Mouse (Mus musculus) stomach, embryonic 16.5 days (tissue): ENCODE data around the gene Lmbr1l. TPM values are rescaled to one million over a fixed set of nuclear protein-coding genes. Genes with fewer than 3 reads are reported as not detected.
"Not testable (repeated sequence)": the region's sequence is repeated elsewhere in the genome, so short reads cannot be mapped to it uniquely, and the experiment has no call there.

Experiments
- ATAC-seq: fragments of 200-750 bp; cut with Nextera tagmentation; 2 replicates; pipeline ENCODE4 v1.8.0; 2017; ENCODE audit warnings: moderate number of reproducible peaks, moderate TSS enrichment; ENCODE audit not compliant: insufficient read depth, low FRiP score
- H3K27ac ChIP-seq: fragments of 300-500 bp; sonication (generic); 2 replicates; pipeline ENCODE4 v1.5.1; 2014; ENCODE audit warnings: low read length
- H3K27me3 ChIP-seq: fragments of 300-500 bp; sonication (generic); 2 replicates; pipeline ENCODE4 v1.6.1; 2014; ENCODE audit warnings: low read length, control low read depth, mixed read lengths; ENCODE audit not compliant: control insufficient read depth, insufficient read depth
- H3K36me3 ChIP-seq: fragments of 300-500 bp; sonication (generic); 2 replicates; pipeline ENCODE4 v1.6.1; 2014; ENCODE audit warnings: low read length; ENCODE audit not compliant: control insufficient read depth, insufficient read depth
- H3K4me1 ChIP-seq: fragments of 300-500 bp; sonication (generic); 2 replicates; pipeline ENCODE4 v1.6.1; 2014; ENCODE audit warnings: low read length, control low read depth, mixed read lengths; ENCODE audit not compliant: control insufficient read depth, insufficient read depth
- H3K4me2 ChIP-seq: fragments of 300-500 bp; sonication (generic); 2 replicates; pipeline ENCODE4 v1.6.1; 2014; ENCODE audit warnings: low read depth, low read length, mixed read lengths
- H3K4me3 ChIP-seq: fragments of 300-500 bp; sonication (generic); replicated peaks from 2 replicates; pipeline ENCODE4 v1.5.1; 2014; ENCODE audit warnings: mild to moderate bottlenecking, low read length
- H3K9ac ChIP-seq: fragments of 300-500 bp; sonication (generic); 2 replicates; pipeline ENCODE4 v1.6.1; 2014; ENCODE audit warnings: low read length
- H3K9me3 ChIP-seq: fragments of 300-500 bp; sonication (generic); replicated peaks from 2 replicates; pipeline ENCODE4 v1.6.1; 2016; ENCODE audit warnings: low read length, control low read depth; ENCODE audit not compliant: control insufficient read depth
- WGBS: fragments of 180-500 bp; shearing (Covaris S2); extraction: QIAGEN DNeasy Blood & Tissue Kit; methylation state at CpG from one replicate; pipeline ENCODE4 v1.1.7; 2014; 5-methylcytosine and 5-hydroxymethylcytosine counted together
- polyA plus RNA-seq: library from polyadenylated mRNA; unstranded; fragments of >200 nt; fragmentation: Nextera tagmentation; extraction: Ambion mirVana; gene quantifications from 2 replicates; pipeline ENCODE4 v1.2.1, GENCODE M21; 2015

Gene Lmbr1l
- polyA plus RNA-seq, 1 experiment from 2014 or later: 14.8 TPM

DNA sequence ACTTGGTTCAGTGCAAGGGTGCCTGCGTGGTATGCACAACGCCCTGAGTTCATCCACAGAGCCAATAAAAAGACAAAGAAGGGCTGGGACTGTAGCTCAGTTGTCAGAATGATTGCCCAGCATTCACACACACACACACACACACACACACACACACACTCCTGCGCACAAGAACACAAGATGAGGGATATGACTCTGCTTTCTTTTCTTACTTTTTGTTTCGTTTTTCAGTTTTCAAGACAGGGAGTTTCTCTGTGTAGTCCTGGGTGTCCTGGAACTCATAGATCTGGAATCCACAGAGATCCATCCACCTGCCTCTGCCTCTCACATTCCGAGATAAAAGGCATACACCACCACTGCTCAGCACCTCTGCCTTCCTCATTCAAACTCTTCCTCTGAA is 9.5 kb upstream of the Lmbr1l start:
- Histone ChIP-seq H3K4me2 (no peak overlapping the region), H3K4me1 (no peaks in the 10 kb centered on the region), H3K4me3 (no peak overlapping the region), H3K36me3 (0 out of 2 replicates have a peak, but pooled peaks cover 6% of the 10 kb centered on the region), H3K27ac (no peak overlapping the region), H3K9ac (no peak overlapping the region), H3K9me3 (no peaks in the 10 kb centered on the region), H3K27me3 (no peaks in the 10 kb centered on the region)
- no peak for ATAC-seq
- WGBS: 72% methylated on average over 5 of the region's 5 CpGs

DNA sequence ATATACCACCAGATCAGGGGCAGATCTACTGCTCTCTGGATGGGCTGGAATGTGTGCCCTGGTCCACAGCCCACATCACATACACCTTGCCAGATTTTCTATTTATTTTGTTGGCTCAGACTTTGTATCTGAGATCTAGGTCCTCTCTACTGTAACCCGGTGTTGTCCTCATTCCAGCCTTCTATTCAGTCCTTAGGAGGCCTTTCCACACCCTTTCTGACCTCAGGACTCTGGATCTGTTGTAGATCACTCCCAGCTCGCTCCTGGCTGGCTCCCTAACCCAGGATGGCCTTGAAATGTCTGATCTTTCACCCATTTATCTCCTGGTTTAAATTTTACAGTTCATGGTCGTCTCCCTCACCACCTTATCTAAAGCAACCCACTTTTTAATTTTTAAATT is 6.7 kb upstream of the Lmbr1l start:
- Histone ChIP-seq H3K27me3 (no peaks in the 10 kb centered on the region), H3K9me3 (no peaks in the 10 kb centered on the region), H3K4me3 (no peak overlapping the region), H3K4me2 (no peak overlapping the region), H3K27ac (no peak overlapping the region), H3K36me3 (no peaks in the 10 kb centered on the region), H3K9ac (no peak overlapping the region), H3K4me1 (no peaks in the 10 kb centered on the region)
- ATAC-seq: no peak
- 59% methylated on average over 3 of the region's 3 CpGs for WGBS

DNA sequence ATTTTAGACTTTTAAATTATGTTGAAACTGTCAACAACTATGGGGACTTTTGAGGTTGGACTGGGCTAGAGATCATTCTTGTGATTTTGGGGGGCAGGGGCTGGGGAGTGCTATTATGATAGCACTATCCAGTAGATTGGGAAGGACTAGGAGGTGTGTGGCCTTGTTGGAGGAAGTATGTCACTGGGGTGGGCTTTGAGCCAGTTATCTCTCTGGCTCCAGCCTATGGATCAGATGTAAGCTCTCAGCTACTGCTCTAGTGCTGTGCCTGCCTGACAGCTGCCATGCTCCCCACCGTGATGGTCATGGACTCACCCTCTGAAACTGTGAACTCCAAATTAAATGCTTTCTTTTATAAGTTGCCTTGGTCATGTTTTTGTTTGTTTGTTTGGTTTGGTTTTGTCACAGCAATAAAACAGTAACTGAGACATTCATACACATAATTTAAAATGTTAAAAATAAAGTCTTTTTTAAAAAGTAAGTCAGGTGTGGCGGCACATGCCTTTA is 5.1 kb upstream of the Lmbr1l start:
- Histone ChIP-seq H3K36me3 (no peaks in the 10 kb centered on the region), H3K4me2 (no peak overlapping the region), H3K27ac (no peak overlapping the region), H3K4me3 (no peak overlapping the region), H3K27me3 (no peaks in the 10 kb centered on the region), H3K9me3 (no peaks in the 10 kb centered on the region), H3K4me1 (no peaks in the 10 kb centered on the region), H3K9ac (no peak overlapping the region)
- WGBS: 85% methylated on average over 2 of the region's 2 CpGs
- ATAC-seq: no peak

- no peak overlapping the region for H3K9ac ChIP-seq
- H3K4me1 ChIP-seq: no peaks in the 10 kb centered on the region
- H3K4me3 ChIP-seq: no peak overlapping the region
- no peaks in the 10 kb centered on the region for H3K36me3 ChIP-seq
- H3K9me3 ChIP-seq: no peaks in the 10 kb centered on the region
- no peaks in the 10 kb centered on the region for H3K27me3 ChIP-seq
- ATAC-seq: no peak
- WGBS: 46% methylated on average over 3 of the region's 3 CpGs
- peak overlapping the region; percentile 1; the same call in 1 of the 2 replicates for H3K27ac ChIP-seq
- H3K4me2 ChIP-seq: no peak overlapping the region
Measured at GRCm38 (mm10) chr15:98922581-98922980, 4.5 kb upstream of the Lmbr1l start.

DNA sequence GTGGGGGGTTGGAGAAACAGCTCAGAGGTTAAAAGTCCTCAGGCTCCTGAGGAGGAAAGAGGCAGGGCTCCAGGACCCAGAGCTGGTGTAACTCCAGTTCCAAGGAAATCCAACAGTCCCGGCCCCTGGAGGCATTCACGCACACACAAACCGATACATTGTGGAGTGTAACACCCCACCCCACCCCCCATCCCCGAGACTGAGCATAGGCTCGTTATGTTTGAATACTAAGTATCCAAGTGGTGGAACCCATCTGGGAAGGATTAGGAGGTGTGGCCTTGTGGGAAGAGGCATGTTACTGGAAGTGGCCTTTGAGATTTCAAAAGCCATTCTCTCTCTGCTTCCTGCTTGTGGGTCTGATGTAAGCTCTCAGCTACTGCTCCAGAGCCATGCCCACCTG is 3.5 kb upstream of the Lmbr1l start:
- H3K27ac ChIP-seq: no peak overlapping the region
- H3K4me3 ChIP-seq: no peak overlapping the region

DNA sequence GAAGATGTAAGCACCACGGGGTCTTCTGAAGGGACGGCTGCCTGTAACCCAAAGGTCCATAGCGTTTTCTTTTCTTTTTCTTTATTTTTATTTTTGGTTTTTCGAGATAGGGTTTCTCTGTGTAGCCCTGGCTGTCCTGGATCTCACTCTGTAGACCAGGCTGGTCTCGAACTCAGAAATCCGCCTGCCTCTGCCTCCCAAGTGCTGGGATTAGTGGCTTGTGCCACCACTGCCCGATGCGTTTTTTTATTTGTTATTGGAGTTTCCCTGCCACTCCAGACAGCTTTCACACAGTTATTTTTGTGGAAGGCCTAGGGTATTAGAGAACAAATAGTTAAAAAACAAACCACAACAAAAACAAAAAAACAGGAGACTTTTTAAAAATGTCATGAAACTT is 466 bp upstream of the Lmbr1l start:
- not testable (repeated sequence) for ATAC-seq, H3K9me3 ChIP-seq, H3K27me3 ChIP-seq, H3K4me1 ChIP-seq, H3K36me3 ChIP-seq
- Histone ChIP-seq H3K4me2 (peak overlapping the region; percentile 68), H3K4me3 (peak overlapping the region; percentile 75), H3K27ac (peak overlapping the region; percentile 81), H3K9ac (peak overlapping the region; percentile 70)
- 19% methylated on average over 8 of the region's 8 CpGs for WGBS

More for the DNA sequence above, 3.5 kb upstream of the Lmbr1l start:
- peaks cover 4% of the 10 kb centered on the region for H3K4me1 ChIP-seq
- 89% methylated on average over 5 of the region's 5 CpGs for WGBS
- ATAC-seq: no peak
- no peaks in the 10 kb centered on the region for H3K9me3 ChIP-seq
- H3K4me2 ChIP-seq: no peak overlapping the region
- no peaks in the 10 kb centered on the region for H3K36me3 ChIP-seq
- no peaks in the 10 kb centered on the region for H3K27me3 ChIP-seq
- no peak overlapping the region for H3K9ac ChIP-seq

- H3K9ac ChIP-seq: peak overlapping the region; percentile 85
- no peaks in the 10 kb centered on the region for H3K27me3 ChIP-seq
- H3K4me3 ChIP-seq: peak overlapping the region; percentile 75
- peak overlapping the region; percentile 74 for H3K4me2 ChIP-seq
- peak overlapping the region; percentile 93 for H3K27ac ChIP-seq
- no peaks in the 10 kb centered on the region for H3K36me3 ChIP-seq
- peaks cover 9% of the 10 kb centered on the region for H3K4me1 ChIP-seq
- H3K9me3 ChIP-seq: no peaks in the 10 kb centered on the region
- ATAC-seq: no peak
- WGBS: under 1% methylated on average over 14 of the region's 14 CpGs
Measured at GRCm38 (mm10) chr15:98917091-98917490, 940 bp downstream of the Lmbr1l start.

GRCm38 (mm10) chr15:98916016-98916415 is 2.0 kb downstream of the Lmbr1l start:
- ATAC-seq: no peak
- Histone ChIP-seq H3K36me3 (no peaks in the 10 kb centered on the region), H3K27me3 (no peaks in the 10 kb centered on the region), H3K4me1 (peaks cover 9% of the 10 kb centered on the region), H3K4me3 (no peak overlapping the region), H3K9me3 (no peaks in the 10 kb centered on the region), H3K9ac (peak overlapping the region; percentile 85), H3K4me2 (peak overlapping the region; percentile 74; the same call in 1 of the 2 replicates), H3K27ac (no peak overlapping the region)
- WGBS: 92% methylated on average over 4 of the region's 4 CpGs

- 90% methylated on average over 6 of the region's 6 CpGs for WGBS
- Histone ChIP-seq H3K9me3 (no peaks in the 10 kb centered on the region), H3K4me1 (peaks cover 9% of the 10 kb centered on the region), H3K9ac (no peak overlapping the region), H3K4me2 (no peak overlapping the region), H3K4me3 (no peak overlapping the region), H3K27me3 (no peaks in the 10 kb centered on the region), H3K36me3 (no peaks in the 10 kb centered on the region), H3K27ac (no peak overlapping the region)
- no peak for ATAC-seq
Measured at GRCm38 (mm10) chr15:98914903-98915302, 3.1 kb downstream of the Lmbr1l start.
